Mouse (Mus musculus) retina, postnatal 1 day (tissue): ENCODE measurements around the gene Tor1a.

Experiments
- DNase-seq: peaks from one replicate; pipeline ENCODE4 v3.0.0-alpha.2; 2012

Gene Tor1a

GRCm38 (mm10) chr2:30967352-30968327, at the start of gene Tor1a:
Gene Tor1a (minus strand): TSS chr2:30967933.
- DNase-seq = peak; percentile 94

DNA sequence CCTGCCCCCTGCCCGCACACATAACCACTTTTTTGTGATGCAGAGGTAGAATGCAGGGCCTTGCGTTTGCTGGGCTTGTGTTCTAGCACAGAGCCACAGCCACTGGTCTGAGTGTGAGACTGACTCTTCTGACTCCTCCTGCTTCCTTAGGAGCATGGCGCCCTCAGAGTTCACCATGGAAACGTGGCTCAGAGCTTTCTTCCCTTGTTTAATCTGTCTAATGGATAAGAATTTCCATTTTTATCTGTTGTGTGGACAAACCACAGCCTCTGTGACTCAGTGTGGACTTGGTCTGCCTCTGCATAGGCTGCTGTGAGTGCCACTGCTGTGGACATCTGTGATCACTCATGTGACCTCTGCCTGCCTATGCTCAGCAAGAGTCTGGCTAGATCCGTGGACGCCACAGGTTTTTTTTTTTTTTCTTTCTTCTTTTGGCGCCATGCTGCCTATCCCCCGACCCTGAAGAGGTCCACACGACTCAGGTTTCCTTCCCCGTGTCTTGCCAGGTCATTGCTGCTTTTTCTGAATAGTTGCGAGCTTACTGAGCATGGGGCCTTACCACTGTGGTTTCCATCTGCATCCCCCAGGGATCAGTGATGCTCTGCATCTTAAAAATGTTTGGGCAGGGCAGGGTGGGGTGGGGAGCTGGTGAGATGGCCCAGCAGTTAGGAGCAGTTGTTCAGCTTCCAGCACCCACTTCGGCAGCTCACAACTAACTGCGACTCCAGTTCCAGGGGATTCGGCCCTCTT, 45.8 kb upstream of the Tor1a start:
- DNase-seq = no peak

DNA sequence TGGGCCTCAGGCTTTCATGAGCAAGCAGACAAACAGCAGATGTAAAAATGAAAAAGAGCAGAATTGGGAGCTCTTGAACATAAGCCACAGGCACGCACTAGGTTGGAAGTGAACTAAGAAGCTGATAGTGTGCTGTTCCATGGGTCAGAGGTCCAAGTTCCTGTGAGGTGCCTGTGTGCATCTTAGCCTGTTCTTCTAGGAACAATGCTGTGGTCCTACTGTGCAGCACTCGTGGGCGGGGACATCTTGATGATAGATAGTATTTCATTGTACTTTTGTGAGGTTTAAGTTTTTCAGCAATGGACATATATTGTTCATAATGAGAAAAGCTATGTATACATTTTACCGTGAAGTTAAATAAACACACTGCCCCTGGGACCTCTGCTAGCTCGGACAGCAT, 39.5 kb upstream of the Tor1a start:
- DNase-seq = no peak

DNA sequence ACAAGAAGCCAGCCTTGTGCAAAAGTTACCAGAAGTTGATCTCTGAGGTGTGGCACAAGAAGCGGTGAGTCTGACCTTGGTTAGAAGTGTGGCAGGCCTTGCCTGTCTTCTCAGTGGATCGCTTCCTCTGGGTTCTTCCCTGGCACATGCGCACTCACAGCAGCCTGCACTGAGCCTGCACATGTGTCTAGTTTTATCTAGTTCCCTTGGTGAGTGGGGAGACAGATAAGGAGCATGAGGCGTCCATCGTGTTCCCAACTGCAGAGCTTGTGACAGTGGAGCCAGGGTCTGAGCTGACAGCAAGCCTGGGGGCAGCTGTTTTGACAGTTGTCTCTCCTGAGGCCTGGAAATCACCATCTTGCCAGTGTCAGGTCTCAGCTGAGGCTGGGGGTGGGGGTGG, 38.7 kb upstream of the Tor1a start:
- no peak for DNase-seq

GRCm38 (mm10) chr2:31005453-31005852, 37.7 kb upstream of the Tor1a start:
- DNase-seq = no peak

DNA sequence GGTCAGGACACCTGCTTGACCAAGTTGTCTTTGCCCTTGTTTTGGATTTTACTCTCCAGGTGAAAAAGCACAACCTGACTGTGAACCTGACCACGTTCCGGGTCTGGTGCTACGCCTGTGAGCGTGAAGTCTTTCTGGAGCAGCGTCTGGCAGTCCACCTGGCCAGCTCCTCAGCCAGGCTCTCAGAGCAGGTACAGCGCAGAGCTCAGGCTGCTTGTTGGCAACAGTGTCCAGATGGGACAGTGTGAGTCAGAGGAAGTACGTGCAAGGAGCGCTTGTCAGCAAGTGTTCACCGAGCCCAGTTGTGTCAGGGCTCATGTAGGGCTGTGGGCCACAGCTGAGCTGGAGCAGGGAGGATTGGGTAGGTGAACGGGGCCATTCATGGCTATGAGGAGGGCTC, 35.1 kb upstream of the Tor1a start:
- DNase-seq = no peak

DNA sequence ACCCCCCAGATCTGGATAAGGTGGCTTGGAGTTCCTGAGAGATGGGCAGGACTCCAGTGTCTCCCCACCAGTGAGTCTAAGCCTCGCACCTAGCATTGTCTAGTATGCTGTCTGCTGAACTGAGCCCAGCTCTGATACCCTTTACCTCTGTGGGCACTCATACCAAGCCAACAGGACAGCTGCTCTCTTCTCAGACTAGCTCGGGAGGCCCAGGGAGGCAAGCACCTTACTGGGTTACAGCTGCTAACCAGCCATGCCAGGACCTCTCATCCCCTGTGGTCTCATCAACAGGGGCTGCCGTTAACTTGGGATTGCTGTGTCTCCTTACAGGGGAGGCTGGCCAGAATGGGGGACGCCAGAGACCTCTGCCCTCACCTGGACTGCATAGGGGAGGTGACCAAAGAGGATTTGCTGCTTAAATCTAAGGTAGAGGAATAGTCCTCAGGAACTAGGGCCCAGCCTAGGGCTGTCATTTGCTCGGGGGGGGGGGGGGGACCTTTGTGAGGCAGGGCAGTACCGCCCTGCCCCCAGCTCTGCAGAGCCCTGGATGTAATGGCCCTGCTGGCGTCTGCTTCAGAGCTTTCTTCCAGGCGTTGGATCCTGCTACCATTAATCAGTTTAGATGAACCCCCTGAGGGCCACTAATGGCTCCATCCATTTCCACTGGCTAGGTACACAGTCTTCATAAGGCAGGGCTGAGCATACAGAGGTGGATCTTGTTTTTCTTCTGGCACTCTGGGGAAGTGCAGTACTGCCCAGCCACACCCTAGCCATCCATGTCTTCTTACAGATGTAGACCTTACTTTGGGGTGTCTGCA, 30.9 kb upstream of the Tor1a start:
- no peak for DNase-seq

GRCm38 (mm10) chr2:30995432-30995996, 27.8 kb upstream of the Tor1a start:
- DNase-seq = no peak

- no peak for DNase-seq
These were observed 27.1 kb upstream of the Tor1a start for GRCm38 (mm10) chr2:30994853-30995252.

DNA sequence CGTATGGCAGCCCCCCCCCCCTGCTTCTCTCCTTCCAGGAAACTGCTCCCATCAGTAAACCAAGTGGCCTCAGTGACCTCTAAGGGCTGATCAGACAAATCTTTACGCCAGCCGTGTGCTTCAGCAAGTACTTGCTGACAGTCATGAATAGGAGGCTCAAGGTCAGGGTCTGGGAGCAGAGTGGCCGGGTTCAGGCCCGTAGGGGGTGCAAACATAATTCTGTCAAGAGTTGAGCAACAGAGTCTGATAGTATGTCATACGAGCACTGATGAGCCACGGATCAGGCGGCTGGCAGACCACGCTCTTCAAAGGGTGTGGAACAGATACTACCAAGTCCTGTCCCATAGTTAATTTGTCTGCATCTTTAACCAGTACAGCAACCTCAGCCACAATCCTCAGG, 22.5 kb upstream of the Tor1a start:
- DNase-seq = no peak

DNA sequence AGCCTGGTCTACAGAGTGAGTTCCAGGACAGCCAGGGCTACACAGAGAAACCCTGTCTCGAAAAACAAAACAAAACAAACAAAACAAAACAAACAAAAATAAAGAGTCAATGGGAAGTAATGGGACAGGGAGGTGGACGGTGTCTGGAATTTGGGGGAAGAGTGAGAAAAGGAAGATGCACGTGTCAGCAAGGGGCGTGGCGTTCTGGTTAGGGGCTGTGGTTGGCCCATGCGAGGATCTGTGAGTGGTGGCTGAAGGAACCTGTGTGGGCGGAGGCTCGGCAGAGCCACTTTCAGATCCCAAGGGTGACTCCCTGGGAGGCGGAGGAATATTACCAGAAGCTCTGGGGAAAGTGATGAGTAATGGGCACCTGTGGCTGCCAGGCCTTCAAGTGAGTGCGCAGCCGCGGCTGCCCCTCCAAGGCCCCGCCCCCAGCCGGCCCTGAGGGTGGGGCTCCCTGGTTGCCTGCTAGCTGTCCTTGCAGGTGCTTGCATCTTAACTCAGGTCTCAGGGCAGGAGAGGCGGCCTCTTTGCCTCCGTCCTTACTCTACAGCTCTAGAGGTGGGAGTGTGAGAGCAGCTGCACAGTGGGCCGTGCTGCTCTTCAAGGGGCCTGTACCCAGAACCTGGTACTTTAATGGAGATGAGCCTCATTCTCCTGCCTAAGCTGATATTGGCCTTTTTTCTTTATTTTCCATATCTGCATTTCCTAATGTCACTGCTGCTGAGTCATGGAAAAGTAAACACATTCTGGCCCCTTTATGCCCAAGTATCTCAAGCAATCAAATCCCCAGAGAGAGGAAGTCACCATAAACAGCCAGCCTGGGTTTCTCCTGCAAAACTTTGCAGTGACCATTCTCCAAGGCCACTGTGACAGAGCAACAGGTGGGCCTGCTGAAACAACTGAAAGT, 17.6 kb upstream of the Tor1a start:
- peak; percentile 6 for DNase-seq

DNA sequence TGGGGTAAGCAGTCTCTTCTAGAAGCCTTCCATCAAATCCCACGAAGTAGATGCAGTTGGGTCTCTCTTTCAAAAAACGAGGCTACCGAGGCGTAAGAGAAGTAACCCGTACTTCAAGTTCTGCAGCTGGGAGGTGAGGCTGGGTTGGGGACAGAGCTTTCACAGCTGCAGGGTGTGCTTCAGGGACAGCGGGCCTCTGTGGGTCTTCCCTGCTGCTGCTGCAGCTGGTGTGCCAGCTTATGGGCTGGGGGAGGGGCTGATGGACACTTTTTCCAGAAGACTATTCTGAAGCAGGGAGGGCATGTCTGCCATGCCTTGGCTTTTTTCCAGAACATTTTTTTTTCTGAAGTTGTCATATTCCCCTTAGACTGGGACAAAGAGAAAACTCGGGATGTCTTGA, 15.3 kb upstream of the Tor1a start:
- peak; percentile 48 for DNase-seq

DNA sequence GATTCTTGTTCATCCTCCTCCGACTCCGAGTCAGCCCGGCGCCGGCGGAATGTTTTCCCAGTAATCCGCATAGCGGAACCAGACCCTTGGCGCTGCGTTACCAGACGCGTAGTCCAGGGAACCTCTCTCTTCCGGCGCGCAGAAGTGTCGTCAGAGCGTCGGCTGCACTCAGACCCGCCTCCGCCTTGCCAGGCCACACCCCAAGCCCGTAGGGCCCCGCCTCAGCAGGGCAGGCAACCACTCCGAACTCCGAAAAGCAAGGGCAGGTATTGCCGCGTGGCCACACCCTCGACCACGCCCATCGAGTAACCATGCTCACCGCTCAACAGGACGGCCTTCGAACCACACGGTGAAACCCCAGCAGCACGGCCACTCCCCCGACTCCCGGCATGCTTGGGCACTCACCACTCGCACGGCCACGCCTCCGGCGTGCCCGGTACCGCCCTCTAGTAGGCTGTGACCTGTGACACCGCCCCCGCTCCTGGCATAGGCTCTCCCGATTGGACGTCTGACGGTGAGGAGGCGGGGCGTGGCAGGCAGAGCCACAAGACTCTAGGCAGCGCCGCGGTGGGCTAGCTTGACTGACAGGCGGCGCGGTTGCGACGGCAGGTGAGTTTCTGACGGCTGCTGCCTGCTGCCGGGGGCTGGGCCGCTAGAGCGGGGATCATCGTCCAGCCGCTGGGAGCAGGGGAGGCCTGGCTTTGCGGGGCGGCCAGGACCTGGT, 14.2 kb upstream of the Tor1a start, which contains the start of the genes BC005624 and Usp20:
Gene BC005624 (minus strand): TSS at position 412 of the 724 bp plus-strand sequence.
Gene Usp20 (plus strand): TSS at position 490 of the 724 bp plus-strand sequence.
- DNase-seq = peak; percentile 100

GRCm38 (mm10) chr2:30966826-30967225, 907 bp downstream of the Tor1a start:
- peak; percentile 11 for DNase-seq

- DNase-seq = no peak
These were observed 2.1 kb downstream of the Tor1a start for GRCm38 (mm10) chr2:30965627-30966026.

DNA sequence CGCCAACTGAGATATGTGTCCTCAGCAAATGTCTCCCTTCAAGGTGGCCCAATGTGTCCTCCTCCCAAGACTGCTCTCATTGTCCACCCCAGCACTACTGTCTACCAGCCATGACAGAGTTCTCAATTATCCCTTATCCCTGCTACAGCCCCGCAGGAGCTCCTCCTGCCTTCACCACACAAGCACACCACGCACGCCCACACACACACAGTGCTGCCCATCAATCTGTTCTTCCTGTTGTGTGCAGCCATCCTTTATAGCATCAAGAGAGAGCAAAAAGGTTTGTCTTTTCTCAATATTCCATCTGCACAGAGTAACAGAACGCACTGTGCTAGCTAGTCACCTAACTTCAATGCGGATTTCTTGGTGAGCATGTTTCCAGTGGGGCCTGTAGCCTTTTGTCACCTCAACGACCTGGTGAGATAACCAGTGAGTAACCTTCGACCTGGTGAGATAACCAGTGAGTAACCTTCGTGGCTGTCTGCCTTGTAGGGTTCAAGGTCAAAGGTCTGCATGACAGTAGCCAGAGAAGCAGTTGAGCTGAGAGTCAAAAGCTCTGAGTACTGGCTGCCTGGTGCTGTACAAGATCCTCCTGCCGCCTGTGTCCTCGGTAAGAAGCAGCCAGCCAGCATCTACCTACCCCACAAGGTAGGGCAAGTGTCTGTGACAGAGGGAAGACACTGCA, 5.0 kb downstream of the Tor1a start:
- DNase-seq = no peak

DNA sequence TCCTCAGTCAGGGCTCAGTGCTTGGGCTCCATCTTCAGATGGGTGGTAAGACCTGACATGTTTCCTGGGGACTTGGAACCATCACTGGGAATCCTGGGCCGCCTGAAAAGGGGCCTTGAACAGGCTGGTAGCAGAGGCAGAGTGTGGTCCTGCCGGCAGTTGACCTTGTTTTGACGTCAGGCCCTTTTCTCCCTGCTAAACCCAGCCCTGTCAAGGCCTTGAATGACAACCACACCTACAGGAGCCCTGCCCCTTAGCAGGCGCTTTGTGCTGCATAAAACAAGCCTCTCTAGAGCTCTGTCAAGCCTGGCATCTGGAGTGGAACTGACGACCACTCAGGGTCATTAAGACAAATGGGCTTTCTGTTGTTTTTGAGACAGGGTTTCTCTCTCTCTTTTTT, 7.9 kb downstream of the Tor1a start:
- no peak for DNase-seq

GRCm38 (mm10) chr2:30958726-30959125, 9.0 kb downstream of the Tor1a start:
- DNase-seq = no peak

DNA sequence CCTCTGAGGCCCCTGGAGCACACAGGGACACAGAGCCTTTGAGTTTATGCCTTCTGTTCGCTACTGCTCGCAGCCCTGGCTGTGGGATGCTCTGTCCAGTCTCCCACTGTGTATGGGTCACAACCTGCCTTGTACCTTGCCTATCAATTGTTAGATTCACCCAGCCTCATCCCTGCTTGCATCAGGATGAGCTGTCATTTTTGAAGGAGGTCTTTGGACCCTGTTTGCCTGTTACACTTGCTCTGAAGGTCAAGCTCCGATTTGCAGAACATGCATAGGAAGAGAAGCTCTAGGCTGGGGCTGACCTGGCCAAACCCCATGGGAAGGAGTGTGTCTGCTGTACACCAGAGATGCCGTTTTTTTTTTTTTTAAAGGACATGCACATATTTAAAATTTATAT, 10.2 kb downstream of the Tor1a start:
- DNase-seq = no peak

- no peak for DNase-seq
These were observed 12.9 kb downstream of the Tor1a start for GRCm38 (mm10) chr2:30954797-30955196.
